Comparison of ENCODE assay signal across 9 mouse cellular contexts in the genomic region with DNA sequence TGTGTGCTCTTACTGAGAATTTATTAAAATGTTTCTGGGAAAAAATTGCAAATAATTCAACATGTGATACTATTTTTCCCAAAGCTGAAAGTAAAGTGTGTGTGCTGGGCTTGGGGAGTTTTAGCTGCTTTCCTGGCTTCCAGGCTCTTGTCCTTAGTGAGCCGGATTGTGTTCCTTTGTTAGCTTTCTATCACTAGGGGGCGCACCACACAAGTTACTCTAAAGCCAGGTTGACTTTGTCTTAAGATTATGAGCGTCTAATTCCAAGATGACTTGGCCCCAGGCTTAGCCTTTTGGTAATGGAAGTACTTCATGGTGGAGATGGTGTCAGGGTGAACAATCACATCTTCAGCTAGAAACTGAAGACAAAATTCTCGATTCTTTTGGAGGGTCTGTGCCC.
A peak's percentile ranks its signal among the peaks of the same experiment; 100 is the strongest.
DNase-seq lines count a peak whose midpoint lies in the region; ATAC-seq lines count a peak whose summit lies in the region.
"Had no signal": no experiment of that assay in that cellular context is flagged by ENCODE, and none has a peak within 500 bp of the region (broad histone marks: within the 10 kb centered on the region; RNA-seq: fewer than 3 reads in every experiment).

No protein-coding gene starts in this region.

- 75% methylated on average over 4 of the region's 4 CpGs for WGBS in kidney, embryonic 14.5 days

- H3K9me3 ChIP-seq in kidney, embryonic 14.5 days (ENCODE audit: control insufficient read depth, low read length), result no peaks in the 10 kb centered on the region
- H3K9me3 ChIP-seq: embryonic facial prominence, embryonic 13.5 days had no signal

- no peak overlapping the region for H3K9ac ChIP-seq in kidney, embryonic 14.5 days (ENCODE audit: low read depth, low read length)
- H3K9ac ChIP-seq: embryonic facial prominence, embryonic 13.5 days had no signal

- no peak overlapping the region for H3K4me3 ChIP-seq in kidney, embryonic 14.5 days (ENCODE audit: low read length)
- H3K4me3 ChIP-seq: embryonic facial prominence, embryonic 13.5 days had no signal

- H3K4me2 ChIP-seq in kidney, embryonic 14.5 days (replicated peaks; ENCODE audit: low read depth, low read length), result no peak overlapping the region
- H3K4me2 ChIP-seq: embryonic facial prominence, embryonic 13.5 days had no signal

- H3K27me3 ChIP-seq in kidney, embryonic 14.5 days (ENCODE audit: control insufficient read depth, insufficient read depth, low read length), result no peaks in the 10 kb centered on the region
- H3K27me3 ChIP-seq: embryonic facial prominence, embryonic 13.5 days had no signal

- ATAC-seq in CD4-positive, CD25-positive, alpha-beta regulatory T cell, adult 4 months, result no peak
- no peak for ATAC-seq in kidney, embryonic 14.5 days (ENCODE audit: low FRiP score, low TSS enrichment)

- DNase-seq in CD4-positive, CD25-positive, alpha-beta regulatory T cell, adult 2 months (ENCODE audit: low read depth, low spot score), result peak; percentile 36
- DNase-seq in kidney, adult 9 months, result peak; percentile 24
- peak; percentile 4 to 17 for DNase-seq in adrenal gland, postnatal 36 days
- peak; percentile 10 for DNase-seq in lung, postnatal 10 days
- DNase-seq in natural killer cell, adult 2 months (ENCODE audit: low spot score in 2 of 2), result no peak
- no peak for DNase-seq in yolk sac, embryonic 10.5 days (ENCODE audit: low spot score)

- 0 out of 2 replicates have a peak, but pooled peaks cover 2% of the 10 kb centered on the region for H3K4me1 ChIP-seq in kidney, embryonic 14.5 days (ENCODE audit: control insufficient read depth, insufficient read depth, low read length)
- H3K4me1 ChIP-seq: embryonic facial prominence, embryonic 13.5 days had no signal

- H3K27ac ChIP-seq in kidney, embryonic 14.5 days (ENCODE audit: low read depth, low read length), result no peak overlapping the region
- H3K27ac ChIP-seq: embryonic facial prominence, embryonic 13.5 days had no signal

- H3K36me3 ChIP-seq in kidney, embryonic 14.5 days (ENCODE audit: control insufficient read depth, insufficient read depth, low read length), result no peaks in the 10 kb centered on the region
- H3K36me3 ChIP-seq: embryonic facial prominence, embryonic 13.5 days had no signal

Comparison
In these comparisons a context has a peak if more than half of its experiments do, and no peak if none do; other contexts are left out.
1. DNase-seq: peak in CD4-positive, CD25-positive, alpha-beta regulatory T cell, adult 2 months (single experiment), kidney, adult 9 months (single experiment), adrenal gland, postnatal 36 days (2 of 2) and lung, postnatal 10 days (single experiment); none in natural killer cell, adult 2 months (0 of 2) and yolk sac, embryonic 10.5 days (single experiment).